Mouse (Mus musculus) natural killer cell, adult 2 months (primary cell): ENCODE measurements around the gene Mcm8.

ENCODE experiments used
- DNase-seq, 2 experiments: peaks; one replicate each; pipeline ENCODE4 v3.0.0; 2022; ENCODE audit warnings: low spot score in 2 of 2

The Mcm8 gene

GRCm38 (mm10) chr2:132871663-132872062 is 55.7 kb downstream of the Mcm8 start:
- DNase-seq, result no peak

GRCm38 (mm10) chr2:132873657-132874326 is 57.9 kb downstream of the Mcm8 start:
- no peak for DNase-seq

- DNase-seq, result no peak
Measured at GRCm38 (mm10) chr2:132876991-132877390, 61.0 kb downstream of the Mcm8 start.

GRCm38 (mm10) chr2:132879261-132880044 is 63.5 kb downstream of the Mcm8 start:
- DNase-seq, result no peak

- DNase-seq, result no peak
Measured at GRCm38 (mm10) chr2:132880844-132881645, 65.1 kb downstream of the Mcm8 start, which contains the start of gene Lrrn4. Lrrn4 (minus strand) TSS chr2:132880891.

- no peak for DNase-seq
Measured at GRCm38 (mm10) chr2:132884303-132884967, 68.5 kb downstream of the Mcm8 start.

- DNase-seq, result no peak
Measured at GRCm38 (mm10) chr2:132885312-132885711, 69.4 kb downstream of the Mcm8 start.
